Mouse (Mus musculus): ENCODE results near the gene Krtap4-2.

DNA sequence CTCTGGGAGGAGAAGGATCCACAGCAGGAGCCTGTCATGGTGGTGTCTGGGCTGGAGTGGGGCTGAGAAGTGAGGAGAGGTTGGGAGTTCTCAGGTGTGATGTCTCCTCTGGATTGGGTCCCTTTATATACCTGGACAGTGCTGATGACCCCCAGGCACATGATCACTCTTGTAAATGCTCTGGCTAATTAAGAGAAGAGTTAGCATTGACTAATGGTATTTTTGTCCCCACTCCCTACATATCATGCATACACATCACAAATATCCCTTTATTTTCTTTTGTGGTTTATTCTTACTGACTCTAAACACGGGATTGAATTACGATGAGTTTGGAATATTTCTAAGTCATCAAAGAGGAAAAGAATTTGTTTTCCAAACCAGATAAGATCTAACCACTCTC lies 14.5 kb downstream of the Krtap4-2 start, which contains the start of gene Gm11562:
- no peak for TF ChIP-seq CTCF (IDR thresholded peaks at IDR 0.05; ENCODE audit: control insufficient read depth, insufficient read depth, low read length)
- no peak for TF ChIP-seq POLR2A (IDR thresholded peaks at IDR 0.05; ENCODE audit: borderline replicate concordance, control insufficient read depth, low read depth, low read length)
